Mouse (Mus musculus): Measurements from ENCODE around the gene Tmem251.

GRCm38 (mm10) chr12:102769000-102769399 is 25.4 kb downstream of the Tmem251 start:
- TF ChIP-seq CTCF (IDR thresholded peaks at IDR 0.05; ENCODE audit: extremely low read depth, insufficient read depth, insufficient read length, insufficient replicate concordance) = no peak
- no peak for TF ChIP-seq POLR2A (IDR thresholded peaks at IDR 0.05; ENCODE audit: low read depth, low read length)

Data from spleen, adult 2 months (tissue).